13 mouse cellular contexts compared by ENCODE assay signal in the genomic region with DNA sequence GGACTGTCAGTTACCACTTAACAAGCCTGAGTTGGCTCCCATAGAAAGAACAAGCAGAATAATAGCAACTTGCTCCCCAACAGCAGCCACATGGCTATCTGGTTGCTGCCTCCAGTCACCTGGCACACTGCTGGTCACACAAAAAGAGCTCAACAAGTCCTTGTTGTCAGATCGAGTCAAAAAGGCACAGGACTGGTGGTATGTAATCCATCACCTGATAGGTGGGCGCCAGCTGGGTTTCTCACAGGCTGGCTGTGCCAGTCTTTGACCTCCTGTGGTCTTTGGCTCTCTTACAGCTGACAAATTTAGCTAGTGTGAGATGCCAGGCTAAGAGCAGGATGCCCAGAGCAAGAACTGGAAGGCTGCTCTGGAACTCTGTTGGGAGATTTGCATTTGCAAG. TPM values are rescaled to one million over a fixed set of nuclear protein-coding genes. Genes with fewer than 3 reads are reported as not detected.
DNase-seq lines count a peak whose midpoint lies in the region; ATAC-seq and TF ChIP-seq lines count a peak whose summit lies in the region.
"Had no signal": no experiment of that assay in that cellular context is flagged by ENCODE, and none has a peak within 500 bp of the region (broad histone marks: within the 10 kb centered on the region; RNA-seq: fewer than 3 reads in every experiment).

No protein-coding gene starts in this region.

- H3K4me3 ChIP-seq in forebrain, embryonic 14.5 days (ENCODE audit: low read depth, low read length), result no peak overlapping the region
- H3K4me3 ChIP-seq in forebrain, embryonic 13.5 days, result no peak overlapping the region
- no peak overlapping the region for H3K4me3 ChIP-seq in hindbrain, embryonic 16.5 days (ENCODE audit: low read length)
- H3K4me3 ChIP-seq in hindbrain, embryonic 12.5 days, result no peak overlapping the region
- no peak overlapping the region for H3K4me3 ChIP-seq in heart, postnatal 0 days (ENCODE audit: low read depth, low read length)
- H3K4me3 ChIP-seq in lung, adult 2 months (replicated peaks; ENCODE audit: extremely low read depth, low read depth, low read length), result no peak overlapping the region
- H3K4me3 ChIP-seq: embryonic facial prominence, embryonic 15.5 days; liver, embryonic 12.5 days had no signal

- no peak overlapping the region for H3K27ac ChIP-seq in forebrain, embryonic 14.5 days (ENCODE audit: low read depth, low read length)
- H3K27ac ChIP-seq in forebrain, embryonic 13.5 days, result no peak overlapping the region
- no peak overlapping the region; the same call in 1 of the 2 replicates for H3K27ac ChIP-seq in hindbrain, embryonic 16.5 days (ENCODE audit: low read depth, low read length)
- no peak overlapping the region for H3K27ac ChIP-seq in hindbrain, embryonic 12.5 days
- peak overlapping the region; percentile 66 for H3K27ac ChIP-seq in heart, postnatal 0 days (ENCODE audit: low read depth)
- H3K27ac ChIP-seq: embryonic facial prominence, embryonic 15.5 days; liver, embryonic 12.5 days had no signal

- TF ChIP-seq CTCF in heart, postnatal 0 days (IDR thresholded peaks at IDR 0.05; ENCODE audit: low read depth), result no peak
- no peak for TF ChIP-seq CTCF in lung, adult 2 months (IDR thresholded peaks at IDR 0.05; ENCODE audit: insufficient read depth, low read length)

- H3K4me2 ChIP-seq in forebrain, embryonic 14.5 days (ENCODE audit: low read length), result no peak overlapping the region
- no peak overlapping the region for H3K4me2 ChIP-seq in forebrain, embryonic 13.5 days
- no peak overlapping the region for H3K4me2 ChIP-seq in hindbrain, embryonic 16.5 days (ENCODE audit: low read length)
- H3K4me2 ChIP-seq in hindbrain, embryonic 12.5 days (replicated peaks), result no peak overlapping the region
- H3K4me2 ChIP-seq in heart, postnatal 0 days (ENCODE audit: low read depth, low read length), result no peak overlapping the region
- H3K4me2 ChIP-seq: embryonic facial prominence, embryonic 15.5 days; liver, embryonic 12.5 days had no signal

- ATAC-seq in forebrain, embryonic 14.5 days, result no peak
- ATAC-seq in forebrain, embryonic 13.5 days, result no peak
- ATAC-seq in hindbrain, embryonic 16.5 days, result peak; percentile 78
- no peak for ATAC-seq in hindbrain, embryonic 12.5 days (ENCODE audit: low FRiP score)
- ATAC-seq in heart, postnatal 0 days (ENCODE audit: insufficient read depth, low read depth), result peak; percentile 60
- ATAC-seq in megakaryocyte progenitor cell, adult 5-6 weeks (replicated peaks; ENCODE audit: poor library complexity), result no peak
- ATAC-seq: liver, embryonic 12.5 days; lung, postnatal 0 days had no signal

- no peaks in the 10 kb centered on the region for H3K27me3 ChIP-seq in forebrain, embryonic 14.5 days (replicated peaks; ENCODE audit: control insufficient read depth, insufficient read depth, low read length)
- peaks cover 14% of the 10 kb centered on the region for H3K27me3 ChIP-seq in forebrain, embryonic 13.5 days
- H3K27me3 ChIP-seq in hindbrain, embryonic 16.5 days (replicated peaks; ENCODE audit: control insufficient read depth, insufficient read depth, low read length), result no peaks in the 10 kb centered on the region; the same call in 1 of the 2 replicates
- H3K27me3 ChIP-seq in hindbrain, embryonic 12.5 days, result peaks cover 5% of the 10 kb centered on the region; the same call in 1 of the 2 replicates
- H3K27me3 ChIP-seq in heart, postnatal 0 days (ENCODE audit: control insufficient read depth, insufficient read depth, low read length), result no peaks in the 10 kb centered on the region
- H3K27me3 ChIP-seq: CH12.LX had no signal

- H3K36me3 ChIP-seq in forebrain, embryonic 14.5 days (ENCODE audit: control insufficient read depth, insufficient read depth, low read length), result no peaks in the 10 kb centered on the region
- H3K36me3 ChIP-seq in forebrain, embryonic 13.5 days (ENCODE audit: poor library complexity, severe bottlenecking), result no peaks in the 10 kb centered on the region
- no peaks in the 10 kb centered on the region for H3K36me3 ChIP-seq in hindbrain, embryonic 16.5 days (ENCODE audit: control insufficient read depth, insufficient read depth, low read length)
- no peaks in the 10 kb centered on the region for H3K36me3 ChIP-seq in hindbrain, embryonic 12.5 days
- H3K36me3 ChIP-seq in heart, postnatal 0 days (replicated peaks; ENCODE audit: control insufficient read depth, insufficient read depth, low read length), result no peaks in the 10 kb centered on the region
- H3K36me3 ChIP-seq: embryonic facial prominence, embryonic 15.5 days; liver, embryonic 12.5 days had no signal

- WGBS in forebrain, embryonic 14.5 days, result 59% methylated on average over 2 of the region's 2 CpGs
- 68% methylated on average over 2 of the region's 2 CpGs for WGBS in forebrain, embryonic 13.5 days
- WGBS in hindbrain, embryonic 16.5 days, result 59% methylated on average over 2 of the region's 2 CpGs
- 66% methylated on average over 2 of the region's 2 CpGs for WGBS in hindbrain, embryonic 12.5 days
- WGBS in heart, postnatal 0 days, result 42% methylated on average over 2 of the region's 2 CpGs
- 72% methylated on average over 2 of the region's 2 CpGs for WGBS in lung, adult 2 months

- no peak for TF ChIP-seq EP300 in heart, postnatal 0 days (IDR thresholded peaks at IDR 0.05; ENCODE audit: low read depth)

- DNase-seq in forebrain, embryonic 14.5 days (ENCODE audit: low spot score), result peak; percentile 4
- DNase-seq in cerebellum, adult 8-10 months, result peak; percentile 39
- peak; percentile 32 for DNase-seq in heart, postnatal 0 days (ENCODE audit: low spot score)
- no peak for DNase-seq in lung, adult 2 months
- DNase-seq: kidney, adult 8-10 months had no signal

- H3K9ac ChIP-seq in forebrain, embryonic 14.5 days (ENCODE audit: low read length), result no peak overlapping the region
- H3K9ac ChIP-seq in forebrain, embryonic 13.5 days, result no peak overlapping the region
- no peak overlapping the region for H3K9ac ChIP-seq in hindbrain, embryonic 16.5 days (ENCODE audit: low read depth, low read length)
- H3K9ac ChIP-seq in hindbrain, embryonic 12.5 days, result no peak overlapping the region
- no peak overlapping the region for H3K9ac ChIP-seq in heart, postnatal 0 days (replicated peaks; ENCODE audit: low read depth, low read length)
- H3K9ac ChIP-seq: embryonic facial prominence, embryonic 15.5 days; liver, embryonic 12.5 days had no signal

- H3K4me1 ChIP-seq in forebrain, embryonic 14.5 days (ENCODE audit: control insufficient read depth, insufficient read depth, low read length), result 0 out of 2 replicates have a peak, but pooled peaks cover 4% of the 10 kb centered on the region
- H3K4me1 ChIP-seq in forebrain, embryonic 13.5 days, result peaks cover 9% of the 10 kb centered on the region
- H3K4me1 ChIP-seq in hindbrain, embryonic 16.5 days (ENCODE audit: control insufficient read depth, insufficient read depth, low read depth, low read length), result peaks cover 5% of the 10 kb centered on the region
- peaks cover 4% of the 10 kb centered on the region; the same call in 1 of the 2 replicates for H3K4me1 ChIP-seq in hindbrain, embryonic 12.5 days
- H3K4me1 ChIP-seq in heart, postnatal 0 days (ENCODE audit: control insufficient read depth, insufficient read depth), result peaks cover 9% of the 10 kb centered on the region; the same call in 1 of the 2 replicates
- no peaks in the 10 kb centered on the region for H3K4me1 ChIP-seq in lung, adult 2 months (ENCODE audit: control insufficient read depth, insufficient read depth, low read length)
- H3K4me1 ChIP-seq: embryonic facial prominence, embryonic 15.5 days; liver, embryonic 12.5 days had no signal

- TF ChIP-seq POLR2A in lung, adult 2 months (IDR thresholded peaks at IDR 0.05; ENCODE audit: borderline replicate concordance, extremely low read depth, low read depth, low read length), result no peak

- no peaks in the 10 kb centered on the region for H3K9me3 ChIP-seq in forebrain, embryonic 14.5 days (replicated peaks; ENCODE audit: control insufficient read depth, low read length)
- H3K9me3 ChIP-seq in forebrain, embryonic 13.5 days (replicated peaks), result no peaks in the 10 kb centered on the region
- H3K9me3 ChIP-seq in hindbrain, embryonic 16.5 days (ENCODE audit: control insufficient read depth, low read length), result no peaks in the 10 kb centered on the region
- no peaks in the 10 kb centered on the region for H3K9me3 ChIP-seq in hindbrain, embryonic 12.5 days (replicated peaks)
- no peaks in the 10 kb centered on the region for H3K9me3 ChIP-seq in heart, postnatal 0 days (replicated peaks; ENCODE audit: control insufficient read depth, low read length)
- H3K9me3 ChIP-seq: embryonic facial prominence, embryonic 15.5 days; liver, embryonic 12.5 days had no signal

RNA-seq across cellular contexts. Expression of gene Vldlr, which starts 5.3 kb away (rescaled TPM):
- polyA plus RNA-seq in forebrain, embryonic 14.5 days (2014; fragmentation: Nextera tagmentation; extraction: Ambion mirVana), result 25.5 and 32.6 TPM in 2 replicates
- 20.8 and 21.4 TPM in 2 replicates for polyA plus RNA-seq in forebrain, embryonic 13.5 days (2015; fragmentation: Nextera tagmentation; extraction: Ambion mirVana)
- 30.3 and 32.7 TPM in 2 replicates for polyA plus RNA-seq in hindbrain, embryonic 16.5 days (2015; fragmentation: Nextera tagmentation; extraction: Ambion mirVana)
- 12.6 and 14.1 TPM in 2 replicates for polyA plus RNA-seq in hindbrain, embryonic 12.5 days (2016; fragmentation: Nextera tagmentation; extraction: Ambion mirVana)
- 104 and 107 TPM in 2 replicates for total RNA-seq in heart, postnatal 0 days (2014; rRNA removed; ENCODE audit: low replicate concordance)
- polyA plus RNA-seq in heart, postnatal 0 days (2015; fragmentation: Nextera tagmentation; extraction: Ambion mirVana), result 38.6 and 40.0 TPM in 2 replicates
- 23.2 and 31.2 TPM in 2 replicates for polyA plus RNA-seq in lung, adult 2 months (2012; rRNA removed)
- total RNA-seq in megakaryocyte progenitor cell, adult 5-6 weeks (2015), result 0.29 and 0.67 TPM in 2 replicates
- 0.79 and 1.6 TPM in 2 replicates for total RNA-seq in megakaryocyte progenitor cell, adult 5-6 weeks (2017)
- total RNA-seq: CH12.LX had no signal

Comparison
In these comparisons a context has a peak if more than half of its experiments do, and no peak if none do; other contexts are left out.
1. ATAC-seq: peak in hindbrain, embryonic 16.5 days (single experiment) and heart, postnatal 0 days (single experiment); none in forebrain, embryonic 14.5 days (single experiment), forebrain, embryonic 13.5 days (single experiment), hindbrain, embryonic 12.5 days (single experiment) and megakaryocyte progenitor cell, adult 5-6 weeks (single experiment).